Mouse (Mus musculus) forebrain, embryonic 14.5 days (tissue): ENCODE data around the gene Fdxr. TPM values are rescaled to one million over a fixed set of nuclear protein-coding genes. Genes with fewer than 3 reads are reported as not detected.

ENCODE experiments used
- ATAC-seq: fragments of 200-750 bp; cut with Nextera tagmentation; 2 replicates; pipeline ENCODE4 v1.8.0; 2017; ENCODE audit warnings: mild to moderate bottlenecking, moderate library complexity
- DNase-seq: peaks from one replicate; pipeline ENCODE4 v3.0.0-alpha.2; 2015; ENCODE audit warnings: low spot score
- H3K27ac ChIP-seq: fragments of 300-500 bp; sonication (generic); 2 replicates; pipeline ENCODE4 v1.5.1; 2014; ENCODE audit warnings: low read depth, mild to moderate bottlenecking, control low read depth, low read length, moderate library complexity
- H3K27me3 ChIP-seq: fragments of 300-500 bp; sonication (generic); replicated peaks from 2 replicates; pipeline ENCODE4 v1.6.1; 2014; ENCODE audit warnings: low read length, control low read depth, mixed read lengths; ENCODE audit not compliant: control insufficient read depth, insufficient read depth
- H3K36me3 ChIP-seq: fragments of 300-500 bp; sonication (generic); 2 replicates; pipeline ENCODE4 v1.6.1; 2014; ENCODE audit warnings: low read length, control low read depth; ENCODE audit not compliant: control insufficient read depth, insufficient read depth
- H3K4me1 ChIP-seq: fragments of 300-500 bp; sonication (generic); 2 replicates; pipeline ENCODE4 v1.6.1; 2014; ENCODE audit warnings: antibody characterized with exemption, low read length, control low read depth; ENCODE audit not compliant: control insufficient read depth, insufficient read depth
- H3K4me2 ChIP-seq: fragments of 300-500 bp; sonication (generic); 2 replicates; pipeline ENCODE4 v1.6.1; 2014; ENCODE audit warnings: mild to moderate bottlenecking, control low read depth, low read length
- H3K4me3 ChIP-seq: fragments of 300-500 bp; sonication (generic); 2 replicates; pipeline ENCODE4 v1.5.1; 2014; ENCODE audit warnings: low read depth, low read length, control low read depth
- H3K9ac ChIP-seq: fragments of 300-500 bp; sonication (generic); 2 replicates; pipeline ENCODE4 v1.6.1; 2014; ENCODE audit warnings: mild to moderate bottlenecking, low read length, control low read depth, moderate library complexity
- H3K9me3 ChIP-seq: fragments of 300-500 bp; sonication (generic); replicated peaks from 2 replicates; pipeline ENCODE4 v1.6.1; 2016; ENCODE audit warnings: low read length, control low read depth, mixed read lengths; ENCODE audit not compliant: control insufficient read depth
- WGBS: fragments of 180-500 bp; shearing (Covaris S2); extraction: QIAGEN DNeasy Blood & Tissue Kit; methylation state at CpG from one replicate; pipeline ENCODE4 v1.1.7; 2014; 5-methylcytosine and 5-hydroxymethylcytosine counted together
- polyA plus RNA-seq: library from polyadenylated mRNA; unstranded; fragments of >200 nt; fragmentation: Nextera tagmentation; extraction: Ambion mirVana; gene quantifications from 2 replicates; pipeline ENCODE4 v1.2.1, GENCODE M21; 2014

The Fdxr gene
- polyA plus RNA-seq, 1 experiment from 2014 or later: 17.2 TPM

- H3K27me3 ChIP-seq: peaks cover 48% of the 10 kb centered on the region
- 80% methylated on average over 11 of the region's 11 CpGs for WGBS
- H3K4me3 ChIP-seq: no peak overlapping the region
- H3K9ac ChIP-seq: no peak overlapping the region
- H3K4me1 ChIP-seq: peaks cover 4% of the 10 kb centered on the region; the same call in 1 of the 2 replicates
- no peak for ATAC-seq
- H3K9me3 ChIP-seq: no peaks in the 10 kb centered on the region
- no peak overlapping the region for H3K4me2 ChIP-seq
- H3K27ac ChIP-seq: no peak overlapping the region
- no peak for DNase-seq
- peaks cover 17% of the 10 kb centered on the region; the same call in 1 of the 2 replicates for H3K36me3 ChIP-seq
Measured at GRCm38 (mm10) chr11:115267958-115268357, 8.9 kb downstream of the Fdxr start.

DNA sequence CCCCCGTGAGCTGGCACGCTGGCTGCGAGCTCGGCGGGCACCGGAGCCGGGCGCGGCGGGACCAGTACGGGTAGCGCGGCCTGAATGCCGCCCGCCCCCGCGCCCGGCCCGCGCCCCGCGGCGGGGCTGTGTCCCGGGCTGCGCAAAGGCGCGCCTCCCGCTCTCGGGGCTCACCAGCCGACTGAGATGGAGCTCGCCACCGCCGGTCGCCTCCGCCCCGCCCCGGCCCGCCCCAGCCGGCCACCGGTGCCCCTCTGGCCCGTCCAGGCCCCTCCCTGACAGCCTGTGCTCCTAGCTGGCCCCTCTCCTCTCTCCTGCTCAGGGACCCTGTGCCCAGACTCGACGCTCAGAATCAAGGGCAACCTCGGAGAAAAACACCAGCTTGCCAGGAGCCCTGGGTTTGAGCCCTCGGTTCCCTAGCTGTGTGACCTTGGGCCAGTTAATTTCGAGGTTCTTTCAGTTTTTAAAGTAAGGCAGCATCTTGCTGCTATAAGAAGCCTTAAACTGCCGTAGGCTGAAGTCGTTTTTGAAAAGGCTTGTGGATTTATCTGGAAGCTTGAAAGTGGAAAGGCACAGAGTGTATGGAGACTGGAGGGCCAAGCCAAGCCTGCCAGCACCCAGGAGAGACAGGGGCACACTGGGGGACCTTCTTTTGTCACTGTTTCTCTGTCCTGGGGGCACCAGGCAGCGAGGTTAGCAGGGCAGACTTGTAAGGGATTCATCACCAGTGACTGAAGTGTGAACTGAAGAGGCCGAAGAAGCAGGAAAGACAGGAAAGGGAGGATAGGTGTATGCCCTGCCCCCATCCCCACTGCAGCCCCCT is 9.6 kb downstream of the Fdxr start, which contains the start of gene Grin2c:
Grin2c (minus strand) TSS at position 183 of the 823 bp plus-strand sequence.
- peaks cover 17% of the 10 kb centered on the region; the same call in 1 of the 2 replicates for H3K36me3 ChIP-seq
- H3K4me3 ChIP-seq: peak within 1 kb of the TSS; percentile 24
- H3K9ac ChIP-seq: peak within 1 kb of the TSS; percentile 35
- 6% methylated on average over 46 of the region's 50 CpGs for WGBS
- ATAC-seq (no peak), DNase-seq (no peak)
- H3K9me3 ChIP-seq: no peaks in the 10 kb centered on the region
- peaks cover 4% of the 10 kb centered on the region; the same call in 1 of the 2 replicates for H3K4me1 ChIP-seq
- H3K4me2 ChIP-seq: peak within 1 kb of the TSS; percentile 48
- peaks cover 48% of the 10 kb centered on the region for H3K27me3 ChIP-seq
- no peak within 1 kb of the TSS for H3K27ac ChIP-seq

- peaks cover 14% of the 10 kb centered on the region; the same call in 1 of the 2 replicates for H3K36me3 ChIP-seq
- peaks cover 4% of the 10 kb centered on the region; the same call in 1 of the 2 replicates for H3K4me1 ChIP-seq
- 2% methylated on average over 20 of the region's 22 CpGs for WGBS
- ATAC-seq (no peak), DNase-seq (no peak)
- H3K9ac ChIP-seq: no peak overlapping the region
- H3K4me3 ChIP-seq: peak overlapping the region; percentile 24
- no peak overlapping the region for H3K27ac ChIP-seq
- peak overlapping the region; percentile 48 for H3K4me2 ChIP-seq
- H3K9me3 ChIP-seq: no peaks in the 10 kb centered on the region
- peaks cover 54% of the 10 kb centered on the region for H3K27me3 ChIP-seq
Measured at GRCm38 (mm10) chr11:115266400-115266778, 10.5 kb downstream of the Fdxr start.

- Histone ChIP-seq H3K9me3 (no peaks in the 10 kb centered on the region), H3K27ac (no peak overlapping the region), H3K27me3 (peaks cover 59% of the 10 kb centered on the region), H3K9ac (no peak overlapping the region), H3K4me2 (peak overlapping the region; percentile 48; the same call in 1 of the 2 replicates), H3K4me1 (peaks cover 4% of the 10 kb centered on the region; the same call in 1 of the 2 replicates), H3K4me3 (peak overlapping the region; percentile 24; the same call in 1 of the 2 replicates), H3K36me3 (peaks cover 14% of the 10 kb centered on the region; the same call in 1 of the 2 replicates)
- WGBS: 4% methylated on average over 20 of the region's 20 CpGs
- ATAC-seq (no peak), DNase-seq (no peak)
Measured at GRCm38 (mm10) chr11:115265771-115266399, 11.0 kb downstream of the Fdxr start.

- no peaks in the 10 kb centered on the region for H3K9me3 ChIP-seq
- H3K4me3 ChIP-seq: peak overlapping the region; percentile 18
- peaks cover 4% of the 10 kb centered on the region; the same call in 1 of the 2 replicates for H3K4me1 ChIP-seq
- ATAC-seq (peak; percentile 60), DNase-seq (peak; percentile 64)
- peak overlapping the region; percentile 44 for H3K4me2 ChIP-seq
- no peak overlapping the region for H3K9ac ChIP-seq
- WGBS: 6% methylated on average over 39 of the region's 39 CpGs
- H3K27me3 ChIP-seq: peaks cover 59% of the 10 kb centered on the region
- H3K36me3 ChIP-seq: peaks cover 14% of the 10 kb centered on the region; the same call in 1 of the 2 replicates
- H3K27ac ChIP-seq: no peak overlapping the region
Measured at GRCm38 (mm10) chr11:115264862-115265668, 11.8 kb downstream of the Fdxr start.

GRCm38 (mm10) chr11:115264136-115264861 is 12.6 kb downstream of the Fdxr start:
- DNase-seq: no peak
- Histone ChIP-seq H3K4me3 (no peak overlapping the region), H3K4me1 (peaks cover 4% of the 10 kb centered on the region; the same call in 1 of the 2 replicates), H3K36me3 (peaks cover 12% of the 10 kb centered on the region; the same call in 1 of the 2 replicates), H3K27me3 (peaks cover 64% of the 10 kb centered on the region), H3K27ac (no peak overlapping the region), H3K9me3 (no peaks in the 10 kb centered on the region), H3K9ac (no peak overlapping the region), H3K4me2 (no peak overlapping the region)
- ATAC-seq: no peak
- WGBS: 67% methylated on average over 7 of the region's 7 CpGs

GRCm38 (mm10) chr11:115262954-115263353 is 13.9 kb downstream of the Fdxr start:
- no peak overlapping the region for H3K9ac ChIP-seq
- peaks cover 2% of the 10 kb centered on the region; the same call in 1 of the 2 replicates for H3K36me3 ChIP-seq
- H3K9me3 ChIP-seq: no peaks in the 10 kb centered on the region
- no peak overlapping the region for H3K27ac ChIP-seq
- WGBS: 63% methylated on average over 11 of the region's 11 CpGs
- peaks cover 68% of the 10 kb centered on the region for H3K27me3 ChIP-seq
- H3K4me2 ChIP-seq: no peak overlapping the region
- no peak overlapping the region for H3K4me3 ChIP-seq
- no peak for ATAC-seq
- peaks cover 6% of the 10 kb centered on the region for H3K4me1 ChIP-seq
- peak; percentile 41 for DNase-seq

- Histone ChIP-seq H3K27ac (no peak overlapping the region), H3K9me3 (no peaks in the 10 kb centered on the region), H3K36me3 (no peaks in the 10 kb centered on the region), H3K9ac (no peak overlapping the region), H3K4me2 (no peak overlapping the region), H3K27me3 (peaks cover 43% of the 10 kb centered on the region), H3K4me1 (peaks cover 3% of the 10 kb centered on the region; the same call in 1 of the 2 replicates), H3K4me3 (no peak overlapping the region)
- ATAC-seq: no peak
- no peak for DNase-seq
- WGBS: 87% methylated on average over 4 of the region's 4 CpGs
Measured at GRCm38 (mm10) chr11:115259134-115259533, 17.7 kb downstream of the Fdxr start.
